ENCODE assay signal across 13 mouse cellular contexts in genomic region chr11:79003769-79004638, GRCm38 (mm10). TPM values are rescaled to one million over a fixed set of nuclear protein-coding genes. Genes with fewer than 3 reads are reported as not detected.
DNase-seq lines count a peak whose midpoint lies in the region; ATAC-seq and TF ChIP-seq lines count a peak whose summit lies in the region.
"Had no signal": no experiment of that assay in that cellular context is flagged by ENCODE, and none has a peak within 500 bp of the region (broad histone marks: within the 10 kb centered on the region; RNA-seq: fewer than 3 reads in every experiment).

No protein-coding gene starts in this region.

- no peak for TF ChIP-seq POLR2A in lung, adult 2 months (IDR thresholded peaks at IDR 0.05; ENCODE audit: borderline replicate concordance, extremely low read depth, low read depth, low read length)

- H3K4me3 ChIP-seq in heart, embryonic 10.5 days: no peak overlapping the region
- no peak overlapping the region for H3K4me3 ChIP-seq in lung, embryonic 16.5 days (ENCODE audit: low read length)
- no peak overlapping the region for H3K4me3 ChIP-seq in lung, adult 2 months (replicated peaks; ENCODE audit: extremely low read depth, low read depth, low read length)
- no peak overlapping the region for H3K4me3 ChIP-seq in intestine, postnatal 0 days (ENCODE audit: low read depth, low read length)

- no peaks in the 10 kb centered on the region for H3K9me3 ChIP-seq in heart, embryonic 10.5 days
- H3K9me3 ChIP-seq in lung, embryonic 16.5 days (ENCODE audit: control insufficient read depth, low read length): no peaks in the 10 kb centered on the region
- no peaks in the 10 kb centered on the region for H3K9me3 ChIP-seq in intestine, postnatal 0 days (ENCODE audit: control insufficient read depth)

- no peak overlapping the region for H3K4me2 ChIP-seq in lung, embryonic 16.5 days (ENCODE audit: low read depth, low read length)
- no peak overlapping the region for H3K4me2 ChIP-seq in intestine, postnatal 0 days (replicated peaks; ENCODE audit: low read depth)

- no peak for TF ChIP-seq CTCF in lung, adult 2 months (IDR thresholded peaks at IDR 0.05; ENCODE audit: insufficient read depth, low read length)
- TF ChIP-seq CTCF in intestine, postnatal 0 days (IDR thresholded peaks at IDR 0.05; ENCODE audit: low read depth): no peak

- H3K27ac ChIP-seq in heart, embryonic 10.5 days: peak overlapping the region; percentile 45; the same call in 1 of the 2 replicates
- peak overlapping the region; percentile 73 for H3K27ac ChIP-seq in lung, embryonic 16.5 days (ENCODE audit: low read length)
- peak overlapping the region; percentile 85 for H3K27ac ChIP-seq in intestine, postnatal 0 days (ENCODE audit: low read depth, low read length)
- H3K27ac ChIP-seq: liver, embryonic 14.5 days had no signal

- 83% methylated on average over 10 of the region's 10 CpGs for WGBS in heart, embryonic 10.5 days
- WGBS in lung, embryonic 16.5 days: 62% methylated on average over 10 of the region's 10 CpGs
- 75% methylated on average over 10 of the region's 10 CpGs for WGBS in lung, adult 2 months
- WGBS in intestine, postnatal 0 days: 53% methylated on average over 10 of the region's 10 CpGs

- ATAC-seq in lung, embryonic 16.5 days (ENCODE audit: low read depth): no peak
- peak; percentile 17; the same call in 1 of the 2 replicates for ATAC-seq in intestine, postnatal 0 days
- ATAC-seq: forebrain, embryonic 16.5 days; midbrain, embryonic 16.5 days had no signal

- no peak overlapping the region for H3K9ac ChIP-seq in lung, embryonic 16.5 days (ENCODE audit: low read length)
- H3K9ac ChIP-seq in intestine, postnatal 0 days (ENCODE audit: low read depth, low read length): no peak overlapping the region
- H3K9ac ChIP-seq: liver, embryonic 14.5 days had no signal

- H3K36me3 ChIP-seq in heart, embryonic 10.5 days: no peaks in the 10 kb centered on the region
- H3K36me3 ChIP-seq in lung, embryonic 16.5 days (ENCODE audit: control insufficient read depth, insufficient read depth, low read length): no peaks in the 10 kb centered on the region
- no peaks in the 10 kb centered on the region for H3K36me3 ChIP-seq in intestine, postnatal 0 days (ENCODE audit: control insufficient read depth, insufficient read depth)

- H3K27me3 ChIP-seq in heart, embryonic 10.5 days (ENCODE audit: insufficient read depth, poor library complexity, severe bottlenecking): no peaks in the 10 kb centered on the region
- no peaks in the 10 kb centered on the region for H3K27me3 ChIP-seq in lung, embryonic 16.5 days (ENCODE audit: control insufficient read depth, insufficient read depth, low read depth, low read length)
- H3K27me3 ChIP-seq in intestine, postnatal 0 days (replicated peaks; ENCODE audit: control insufficient read depth, insufficient read depth, low read length): no peaks in the 10 kb centered on the region

- intact Hi-C loops in left cerebral cortex, postnatal 25 days (cut with DNase I): no loop called here

- peaks cover 16% of the 10 kb centered on the region; the same call in 1 of the 2 replicates for H3K4me1 ChIP-seq in heart, embryonic 10.5 days
- peaks cover 10% of the 10 kb centered on the region for H3K4me1 ChIP-seq in lung, embryonic 16.5 days (replicated peaks; ENCODE audit: control insufficient read depth, insufficient read depth, low read length)
- peaks cover 13% of the 10 kb centered on the region for H3K4me1 ChIP-seq in lung, adult 2 months (ENCODE audit: control insufficient read depth, insufficient read depth, low read length)
- H3K4me1 ChIP-seq in intestine, postnatal 0 days (replicated peaks; ENCODE audit: control insufficient read depth, insufficient read depth, low read length): peaks cover 8% of the 10 kb centered on the region; the same call in 1 of the 2 replicates

- DNase-seq in heart, embryonic 10.5 days (ENCODE audit: low spot score): no peak
- DNase-seq in heart, postnatal 4 days: no peak
- no peak for DNase-seq in lung, adult 2 months
- DNase-seq in thymus, postnatal 25 days: peak; percentile 59
- DNase-seq in left cerebral cortex, postnatal 25 days (ENCODE audit: low spot score in 2 of 2): no peak
- no peak for DNase-seq in frontal cortex, adult 2 months (ENCODE audit: extremely low spot score in 1 of 2, low spot score in 1 of 2)
- DNase-seq: cerebellum, adult 9-11 months; layer of hippocampus, postnatal 36 days had no signal

RNA-seq across cellular contexts. Expression of gene Lgals9, which starts 19.3 kb away (rescaled TPM):
- polyA plus RNA-seq in heart, embryonic 10.5 days (2016; fragmentation: Nextera tagmentation; extraction: Ambion mirVana): 11.6 and 29.8 TPM in 2 replicates
- total RNA-seq in heart, postnatal 4 days (2021): 10 to 100 TPM; 51.8 to 56.0 TPM
- polyA plus RNA-seq in lung, embryonic 16.5 days (2015; fragmentation: Nextera tagmentation; extraction: Ambion mirVana): 50.8 and 60.8 TPM in 2 replicates
- 137 and 204 TPM in 2 replicates for polyA plus RNA-seq in lung, adult 2 months (2012; rRNA removed)
- polyA plus RNA-seq in intestine, postnatal 0 days (2015; fragmentation: Nextera tagmentation; extraction: Ambion mirVana): 526 and 586 TPM in 2 replicates
- total RNA-seq in left cerebral cortex, postnatal 25 days (2021): 1 to 10 TPM; 4.8 to 4.9 TPM
- polyA plus RNA-seq in frontal cortex, adult 2 months (2012; rRNA removed): 15.0 and 17.9 TPM in 2 replicates
